Mouse (Mus musculus): ENCODE measurements around the gene Adk. TPM values are rescaled to one million over a fixed set of nuclear protein-coding genes. Genes with fewer than 3 reads are reported as not detected.

The Adk gene
- total and polyA plus RNA-seq, 3 experiments = 47.9 to 129 (median 59.0) TPM

DNA sequence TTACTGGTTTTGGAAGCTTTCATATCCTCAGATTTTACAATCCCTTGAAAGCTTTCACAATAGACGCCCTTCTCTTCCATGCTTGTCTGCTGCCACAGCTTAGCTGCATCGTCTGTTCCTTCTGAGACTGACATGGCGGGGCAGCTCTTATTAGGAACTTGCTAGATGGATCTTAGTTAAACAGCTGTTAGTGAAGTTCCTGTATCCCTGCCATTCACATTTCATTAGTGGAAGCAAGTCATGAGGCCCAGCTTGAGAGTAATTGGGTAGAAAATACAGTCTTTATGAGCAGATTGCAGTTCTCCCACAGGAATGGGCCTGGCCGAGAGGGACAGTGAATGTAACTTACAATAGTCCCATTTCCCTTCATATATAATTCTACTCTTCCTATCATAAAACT is 356.5 kb downstream of the Adk start:
- Histone ChIP-seq H3K79me2 (replicated peaks; ENCODE audit: control insufficient read depth, extremely low read depth, insufficient read depth, poor library complexity, severe bottlenecking) (no peaks in the 10 kb centered on the region), H3K9ac (ENCODE audit: insufficient read depth, low read depth) (no peak overlapping the region), H3K27me3 (replicated peaks) (no peaks in the 10 kb centered on the region), H3K27ac (ENCODE audit: insufficient read depth, low read depth) (no peak overlapping the region), H3K4me2 (ENCODE audit: insufficient read depth, low read depth, poor library complexity, severe bottlenecking) (no peak overlapping the region), H3K4me1 (ENCODE audit: control insufficient read depth in 1 of 2, insufficient read depth in 2 of 2) (no peaks in the 10 kb centered on the region), H3K9me3 (replicated peaks; ENCODE audit: low read length) (no peaks in the 10 kb centered on the region), H3K4me3 (replicated peaks in 1 of 3; ENCODE audit: low read depth in 2 of 3, low read length in 2 of 3, poor library complexity in 1 of 3) (no peak overlapping the region), H3K36me3 (replicated peaks in 1 of 2; ENCODE audit: control insufficient read depth in 1 of 2, insufficient read depth in 1 of 2, low read length in 1 of 2) (no peaks in the 10 kb centered on the region)
- in situ Hi-C loops (cut with MboI; ENCODE audit: low pct_ligation_motif_present, low pct_unique_long_range_greater_than_20kb, low sequenced_read_pairs) = no loop called here
- dilution Hi-C loops (cut with MboI; ENCODE audit: extremely low pct_ligation_motif_present, extremely low pct_unique_long_range_greater_than_20kb, low sequenced_read_pairs) = no loop called here
- DNase-seq (ENCODE audit: extremely low read depth) = no peak
- TF ChIP-seq POLR2A (IDR thresholded peaks at IDR 0.05; ENCODE audit: low read depth, low read length) = no peak
- TF ChIP-seq MEF2A (IDR thresholded peaks at IDR 0.05; ENCODE audit: borderline replicate concordance, low read depth, low read length) = no peak
- no peak for TF ChIP-seq NRF1 (IDR thresholded peaks at IDR 0.05; ENCODE audit: low read depth, low read length)
- no peak for TF ChIP-seq NELFE (IDR thresholded peaks at IDR 0.05; ENCODE audit: low read depth, low read length)
- TF ChIP-seq RAD21 (IDR thresholded peaks at IDR 0.05; ENCODE audit: low read depth, low read length) = no peak
- TF ChIP-seq RCOR1 (conservative IDR thresholded peaks at IDR 0.05; ENCODE audit: low read depth, low read length) = no peak
- TF ChIP-seq BHLHE40 (IDR thresholded peaks at IDR 0.05; ENCODE audit: low read depth, low read length) = no peak
- no peak for TF ChIP-seq ZNF384 (IDR thresholded peaks at IDR 0.05; ENCODE audit: low read depth, low read length)
- no peak for TF ChIP-seq ZMIZ1 (IDR thresholded peaks at IDR 0.05; ENCODE audit: low read depth, low read length)
- no peak for TF ChIP-seq JUN (IDR thresholded peaks at IDR 0.05; ENCODE audit: insufficient read depth, low read depth, low read length)
- TF ChIP-seq TBP (conservative IDR thresholded peaks at IDR 0.05; ENCODE audit: low read depth, low read length) = no peak
- no peak for TF ChIP-seq MAFK (IDR thresholded peaks at IDR 0.05; ENCODE audit: insufficient replicate concordance, low read length)
- no peak for TF ChIP-seq MAZ (IDR thresholded peaks at IDR 0.05; ENCODE audit: low read depth, low read length)
- TF ChIP-seq UBTF (IDR thresholded peaks at IDR 0.05; ENCODE audit: low read depth, low read length) = no peak
- no peak for TF ChIP-seq IRF4 (IDR thresholded peaks at IDR 0.05; ENCODE audit: low read depth, low read length)
- no peak for TF ChIP-seq MAX (IDR thresholded peaks at IDR 0.05; ENCODE audit: low read length)
- TF ChIP-seq KAT2A (IDR thresholded peaks at IDR 0.05; ENCODE audit: insufficient replicate concordance, low read length) = no peak
- no peak for TF ChIP-seq POLR2AphosphoS2 (IDR thresholded peaks at IDR 0.05; ENCODE audit: low read depth, low read length)
- no peak for TF ChIP-seq JUND (conservative IDR thresholded peaks at IDR 0.05; ENCODE audit: low read depth, low read length)

DNA sequence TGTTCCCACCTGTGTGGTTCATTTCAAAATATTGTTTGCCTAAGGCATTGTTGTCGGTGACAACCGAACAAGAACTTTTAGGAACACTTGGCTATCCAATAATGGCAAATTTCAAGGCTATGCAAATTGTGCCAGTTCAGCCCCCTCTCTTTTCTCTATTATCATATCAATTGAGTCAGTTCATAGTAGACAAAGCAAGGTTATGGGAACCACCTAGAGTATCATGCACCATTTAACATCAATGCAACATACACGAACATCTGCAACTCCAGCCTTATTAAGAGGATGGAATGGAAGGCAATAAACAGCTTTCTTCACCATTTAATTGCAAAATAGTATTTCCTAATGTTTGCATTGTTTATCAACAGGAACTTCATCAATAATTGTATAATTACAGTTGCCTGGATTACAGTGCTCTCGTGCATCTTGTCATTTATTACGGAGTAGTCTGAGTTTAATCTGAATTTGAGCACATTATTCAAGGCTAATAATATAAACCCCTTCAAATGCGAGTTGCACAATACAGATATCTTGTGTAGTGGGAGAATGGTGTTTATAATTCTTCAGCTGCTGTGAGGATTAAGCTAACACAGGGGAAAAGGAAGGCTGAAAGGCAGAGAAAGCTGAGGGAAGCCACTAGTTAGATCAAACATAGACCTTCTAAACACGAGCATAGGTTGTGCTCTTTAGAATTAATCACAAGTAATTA is 358.5 kb downstream of the Adk start:
- H3K27ac ChIP-seq (ENCODE audit: insufficient read depth, low read depth) = no peak overlapping the region
- in situ Hi-C loops (cut with MboI; ENCODE audit: low pct_ligation_motif_present, low pct_unique_long_range_greater_than_20kb, low sequenced_read_pairs) = no loop called here
- no peaks in the 10 kb centered on the region for H3K4me1 ChIP-seq (ENCODE audit: control insufficient read depth in 1 of 2, insufficient read depth in 2 of 2)
- no peaks in the 10 kb centered on the region for H3K9me3 ChIP-seq (replicated peaks; ENCODE audit: low read length)
- H3K9ac ChIP-seq (ENCODE audit: insufficient read depth, low read depth) = no peak overlapping the region
- H3K4me3 ChIP-seq (replicated peaks in 1 of 3; ENCODE audit: low read depth in 2 of 3, low read length in 2 of 3, poor library complexity in 1 of 3) = no peak overlapping the region
- H3K27me3 ChIP-seq (replicated peaks) = no peaks in the 10 kb centered on the region
- dilution Hi-C loops (cut with MboI; ENCODE audit: extremely low pct_ligation_motif_present, extremely low pct_unique_long_range_greater_than_20kb, low sequenced_read_pairs) = no loop called here
- no peaks in the 10 kb centered on the region for H3K79me2 ChIP-seq (replicated peaks; ENCODE audit: control insufficient read depth, extremely low read depth, insufficient read depth, poor library complexity, severe bottlenecking)
- DNase-seq (ENCODE audit: extremely low read depth) = no peak
- H3K4me2 ChIP-seq (ENCODE audit: insufficient read depth, low read depth, poor library complexity, severe bottlenecking) = no peak overlapping the region
- TF ChIP-seq RCOR1 (conservative IDR thresholded peaks at IDR 0.05; ENCODE audit: low read depth, low read length) (no peak), MEF2A (IDR thresholded peaks at IDR 0.05; ENCODE audit: borderline replicate concordance, low read depth, low read length) (no peak), POLR2A (IDR thresholded peaks at IDR 0.05; ENCODE audit: low read depth, low read length) (no peak), MAX (IDR thresholded peaks at IDR 0.05; ENCODE audit: low read length) (no peak)
- no peaks in the 10 kb centered on the region for H3K36me3 ChIP-seq (replicated peaks in 1 of 2; ENCODE audit: control insufficient read depth in 1 of 2, insufficient read depth in 1 of 2, low read length in 1 of 2)

Data from CH12.LX (cell line).